Mouse (Mus musculus): ENCODE measurements at regions not wholly inside any gene's neighbourhood (a gene's known extent, or its start where the extent isn't known, plus 50 kb on each side); places are given as distances from the start of the nearest gene placed in this dataset.

GRCm38 (mm10) chr13:72366281-72366680, 262.3 kb upstream of the Irx2 start:
- Histone ChIP-seq H3K4me3 (ENCODE audit: low read depth, low read length) (no peak overlapping the region), H3K4me1 (ENCODE audit: insufficient read depth, low read depth, low read length) (no peaks in the 10 kb centered on the region), H3K36me3 (replicated peaks) (no peaks in the 10 kb centered on the region), H3K9me3 (replicated peaks) (peaks cover 78% of the 10 kb centered on the region), H3K27me3 (ENCODE audit: insufficient read depth, low read length) (no peaks in the 10 kb centered on the region)
- DNase-seq (ENCODE audit: low spot score) (no peak), ATAC-seq (ENCODE audit: extremely low read depth, insufficient number of reproducible peaks, low FRiP score, poor library complexity, severe bottlenecking) (no peak)
- TF ChIP-seq GATA1 (IDR thresholded peaks at IDR 0.05; ENCODE audit: borderline replicate concordance, low read length) (no peak), TAL1 (conservative IDR thresholded peaks at IDR 0.05; ENCODE audit: low read depth, low read length) (no peak), POLR2AphosphoS5 (IDR thresholded peaks at IDR 0.05; ENCODE audit: insufficient replicate concordance, low read depth, low read length) (no peak), CTCF (IDR thresholded peaks at IDR 0.05; ENCODE audit: low read depth, low read length) (no peak), GATA2 (IDR thresholded peaks at IDR 0.05; ENCODE audit: borderline replicate concordance, low read depth, low read length) (no peak)

GRCm38 (mm10) chr13:72370131-72370530, 258.5 kb upstream of the Irx2 start:
- TF ChIP-seq TAL1 (conservative IDR thresholded peaks at IDR 0.05; ENCODE audit: low read depth, low read length) (no peak), POLR2AphosphoS5 (IDR thresholded peaks at IDR 0.05; ENCODE audit: insufficient replicate concordance, low read depth, low read length) (no peak), GATA2 (IDR thresholded peaks at IDR 0.05; ENCODE audit: borderline replicate concordance, low read depth, low read length) (no peak), CTCF (IDR thresholded peaks at IDR 0.05; ENCODE audit: low read depth, low read length) (no peak), GATA1 (IDR thresholded peaks at IDR 0.05; ENCODE audit: borderline replicate concordance, low read length) (no peak)
- no peak for ATAC-seq (ENCODE audit: extremely low read depth, insufficient number of reproducible peaks, low FRiP score, poor library complexity, severe bottlenecking)
- Histone ChIP-seq H3K4me1 (ENCODE audit: insufficient read depth, low read depth, low read length) (no peaks in the 10 kb centered on the region), H3K36me3 (replicated peaks) (no peaks in the 10 kb centered on the region), H3K27me3 (ENCODE audit: insufficient read depth, low read length) (no peaks in the 10 kb centered on the region), H3K4me3 (ENCODE audit: low read depth, low read length) (no peak overlapping the region), H3K9me3 (replicated peaks) (peaks cover 64% of the 10 kb centered on the region)
- no peak for DNase-seq (ENCODE audit: low spot score)

GRCm38 (mm10) chr13:72370997-72371396, 257.6 kb upstream of the Irx2 start:
- DNase-seq (ENCODE audit: low spot score) (no peak), ATAC-seq (ENCODE audit: extremely low read depth, insufficient number of reproducible peaks, low FRiP score, poor library complexity, severe bottlenecking) (no peak)
- Histone ChIP-seq H3K27me3 (ENCODE audit: insufficient read depth, low read length) (no peaks in the 10 kb centered on the region), H3K9me3 (replicated peaks) (peaks cover 60% of the 10 kb centered on the region), H3K36me3 (replicated peaks) (no peaks in the 10 kb centered on the region), H3K4me3 (ENCODE audit: low read depth, low read length) (no peak overlapping the region), H3K4me1 (ENCODE audit: insufficient read depth, low read depth, low read length) (no peaks in the 10 kb centered on the region)
- no peak for TF ChIP-seq CTCF (IDR thresholded peaks at IDR 0.05; ENCODE audit: low read depth, low read length)
- TF ChIP-seq TAL1 (conservative IDR thresholded peaks at IDR 0.05; ENCODE audit: low read depth, low read length), result no peak
- TF ChIP-seq GATA2 (IDR thresholded peaks at IDR 0.05; ENCODE audit: borderline replicate concordance, low read depth, low read length), result no peak
- TF ChIP-seq GATA1 (IDR thresholded peaks at IDR 0.05; ENCODE audit: borderline replicate concordance, low read length), result no peak

- Histone ChIP-seq H3K36me3 (replicated peaks) (no peaks in the 10 kb centered on the region), H3K4me1 (ENCODE audit: insufficient read depth, low read depth, low read length) (no peaks in the 10 kb centered on the region), H3K9me3 (replicated peaks) (peaks cover 31% of the 10 kb centered on the region), H3K27me3 (ENCODE audit: insufficient read depth, low read length) (no peaks in the 10 kb centered on the region), H3K4me3 (ENCODE audit: low read depth, low read length) (no peak overlapping the region)
- no peak for TF ChIP-seq CTCF (IDR thresholded peaks at IDR 0.05; ENCODE audit: low read depth, low read length)
- no peak for TF ChIP-seq POLR2AphosphoS5 (IDR thresholded peaks at IDR 0.05; ENCODE audit: insufficient replicate concordance, low read depth, low read length)
- TF ChIP-seq GATA2 (IDR thresholded peaks at IDR 0.05; ENCODE audit: borderline replicate concordance, low read depth, low read length), result no peak
- no peak for TF ChIP-seq TAL1 (conservative IDR thresholded peaks at IDR 0.05; ENCODE audit: low read depth, low read length)
- no peak for TF ChIP-seq GATA1 (IDR thresholded peaks at IDR 0.05; ENCODE audit: borderline replicate concordance, low read length)
- no peak for DNase-seq (ENCODE audit: low spot score)
- no peak for ATAC-seq (ENCODE audit: extremely low read depth, insufficient number of reproducible peaks, low FRiP score, poor library complexity, severe bottlenecking)
Measured at GRCm38 (mm10) chr13:72393366-72393765, 235.3 kb upstream of the Irx2 start.

- no peak for DNase-seq (ENCODE audit: low spot score)
- Histone ChIP-seq H3K9me3 (replicated peaks) (peaks cover 68% of the 10 kb centered on the region), H3K4me1 (ENCODE audit: insufficient read depth, low read depth, low read length) (no peaks in the 10 kb centered on the region), H3K4me3 (ENCODE audit: low read depth, low read length) (no peak overlapping the region), H3K36me3 (replicated peaks) (no peaks in the 10 kb centered on the region), H3K27me3 (ENCODE audit: insufficient read depth, low read length) (no peaks in the 10 kb centered on the region)
- ATAC-seq (ENCODE audit: extremely low read depth, insufficient number of reproducible peaks, low FRiP score, poor library complexity, severe bottlenecking), result no peak
- TF ChIP-seq TAL1 (conservative IDR thresholded peaks at IDR 0.05; ENCODE audit: low read depth, low read length), result no peak
- no peak for TF ChIP-seq GATA1 (IDR thresholded peaks at IDR 0.05; ENCODE audit: borderline replicate concordance, low read length)
- TF ChIP-seq GATA2 (IDR thresholded peaks at IDR 0.05; ENCODE audit: borderline replicate concordance, low read depth, low read length), result no peak
- TF ChIP-seq POLR2AphosphoS5 (IDR thresholded peaks at IDR 0.05; ENCODE audit: insufficient replicate concordance, low read depth, low read length), result no peak
- TF ChIP-seq CTCF (IDR thresholded peaks at IDR 0.05; ENCODE audit: low read depth, low read length), result no peak
Measured at GRCm38 (mm10) chr13:72400677-72401076, 227.9 kb upstream of the Irx2 start.

- H3K36me3 ChIP-seq (replicated peaks), result no peaks in the 10 kb centered on the region
- TF ChIP-seq GATA2 (IDR thresholded peaks at IDR 0.05; ENCODE audit: borderline replicate concordance, low read depth, low read length) (no peak), TAL1 (conservative IDR thresholded peaks at IDR 0.05; ENCODE audit: low read depth, low read length) (no peak), CTCF (IDR thresholded peaks at IDR 0.05; ENCODE audit: low read depth, low read length) (no peak), GATA1 (IDR thresholded peaks at IDR 0.05; ENCODE audit: borderline replicate concordance, low read length) (no peak), POLR2AphosphoS5 (IDR thresholded peaks at IDR 0.05; ENCODE audit: insufficient replicate concordance, low read depth, low read length) (no peak)
- DNase-seq (ENCODE audit: low spot score), result no peak
- H3K27me3 ChIP-seq (ENCODE audit: insufficient read depth, low read length), result no peaks in the 10 kb centered on the region
- no peaks in the 10 kb centered on the region for H3K4me1 ChIP-seq (ENCODE audit: insufficient read depth, low read depth, low read length)
- no peak overlapping the region for H3K4me3 ChIP-seq (ENCODE audit: low read depth, low read length)
- H3K9me3 ChIP-seq (replicated peaks), result peaks cover 55% of the 10 kb centered on the region
- ATAC-seq (ENCODE audit: extremely low read depth, insufficient number of reproducible peaks, low FRiP score, poor library complexity, severe bottlenecking), result no peak
Measured at GRCm38 (mm10) chr13:72409238-72409965, 219.2 kb upstream of the Irx2 start.
